Mouse (Mus musculus) kidney, adult 18-20 months (tissue): Measurements from ENCODE around the gene Oser1.
"Not testable (repeated sequence)": the region's sequence is repeated elsewhere in the genome, so short reads cannot be mapped to it uniquely, and the experiment has no call there.

Source experiments
- DNase-seq: peaks from one replicate; pipeline ENCODE4 v3.0.0; 2021

Gene Oser1

DNA sequence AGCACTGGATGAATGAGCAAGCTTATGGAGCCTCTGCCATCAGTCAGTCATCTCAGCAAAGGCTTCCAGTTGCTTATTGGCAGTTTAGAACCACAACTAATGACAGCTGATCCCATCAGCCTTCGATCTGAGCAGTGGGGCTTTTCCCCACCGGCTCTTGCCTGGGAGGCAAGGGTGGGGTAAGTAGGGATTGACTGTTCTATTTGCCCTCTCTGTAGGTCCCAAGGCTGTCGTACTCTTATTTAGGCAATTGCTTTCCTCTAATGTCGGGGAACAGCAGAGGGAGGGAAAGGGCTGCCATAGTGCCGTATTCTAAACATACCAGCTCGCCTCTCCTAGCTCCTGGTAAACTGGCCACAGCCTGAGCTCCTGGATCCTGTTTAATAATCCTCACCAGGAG, at the start of gene Oser1:
Gene Oser1 (minus strand): TSS at position 101 of the 400 bp plus-strand sequence.
- DNase-seq: no peak

DNA sequence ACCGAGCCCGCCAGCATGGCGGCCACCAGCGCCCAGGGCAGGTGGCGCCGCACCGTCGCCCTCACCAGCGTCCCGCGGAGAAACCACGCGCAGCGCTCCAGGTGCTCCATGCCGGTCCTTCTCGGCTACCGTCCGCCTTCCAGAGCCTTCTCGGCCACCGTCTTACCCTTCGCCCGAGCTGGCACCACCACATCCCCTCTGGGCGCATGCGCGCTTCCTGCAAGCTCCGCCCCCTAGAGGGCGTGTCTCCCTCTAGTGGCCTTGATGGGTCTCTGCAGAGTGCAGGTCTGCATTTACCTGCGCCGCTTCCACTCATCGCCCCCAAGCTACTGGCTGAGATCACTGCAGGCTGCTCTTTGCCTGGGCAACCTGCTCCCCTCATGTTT, 48.0 kb upstream of the Oser1 start, which contains the start of gene Fitm2:
Gene Fitm2 (minus strand): TSS at position 164 of the 386 bp plus-strand sequence.
- peak; percentile 98 for DNase-seq

DNA sequence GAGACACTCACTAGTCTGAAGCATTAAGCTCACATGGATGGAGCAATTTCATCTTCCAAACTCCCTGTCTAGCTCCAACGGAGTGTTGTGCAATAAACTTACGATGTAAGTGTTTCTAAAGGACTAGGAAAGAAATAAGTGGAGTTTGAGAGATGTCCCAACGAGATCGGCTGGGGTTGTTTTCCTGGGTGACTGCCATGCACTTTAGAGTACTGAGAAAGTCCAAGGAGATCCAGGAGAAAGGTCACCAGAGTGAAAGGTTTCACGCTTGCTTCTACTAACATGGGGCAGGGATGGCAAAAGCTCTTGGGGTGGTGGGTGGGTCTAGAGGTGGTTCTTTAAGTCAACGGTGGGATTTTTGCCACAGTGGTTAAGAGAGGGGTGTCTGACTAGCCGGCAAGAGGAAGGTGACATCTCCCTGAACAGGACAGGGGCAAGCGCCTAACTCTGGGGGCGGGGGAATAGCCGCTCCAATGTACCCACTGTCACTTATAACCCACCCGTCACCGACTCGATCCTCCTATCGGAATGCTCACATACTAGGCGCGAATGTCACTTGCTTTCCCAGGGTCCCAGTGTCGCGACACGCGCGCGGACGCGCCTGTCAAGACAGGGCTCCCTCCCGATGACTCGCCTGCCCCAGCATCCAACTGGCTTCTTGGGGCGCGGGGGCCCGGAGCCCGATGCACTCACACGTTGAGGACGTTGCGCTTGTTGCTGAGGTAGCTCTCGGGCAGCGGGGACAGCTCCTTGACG, 47.4 kb upstream of the Oser1 start:
- DNase-seq: peak; percentile 45

DNA sequence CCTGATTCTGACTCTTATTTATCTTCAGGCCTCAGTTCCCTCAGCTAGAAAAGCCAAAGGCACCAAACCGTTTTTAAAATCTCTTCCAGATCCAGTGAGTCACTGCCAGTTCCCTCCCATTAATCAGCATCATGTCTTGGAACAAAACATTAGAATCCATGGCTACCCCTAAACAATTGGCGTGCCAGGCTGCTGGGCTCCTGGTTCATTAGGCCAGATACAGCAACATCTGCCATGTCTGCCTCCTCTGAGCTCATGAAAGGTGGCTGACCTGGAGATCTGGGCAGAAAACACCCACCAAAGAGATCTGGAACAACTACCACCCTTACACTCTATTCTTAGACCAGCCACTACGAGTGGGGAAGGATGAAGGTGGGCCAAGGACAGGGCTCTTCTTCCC, 46.6 kb upstream of the Oser1 start:
- DNase-seq: no peak

DNA sequence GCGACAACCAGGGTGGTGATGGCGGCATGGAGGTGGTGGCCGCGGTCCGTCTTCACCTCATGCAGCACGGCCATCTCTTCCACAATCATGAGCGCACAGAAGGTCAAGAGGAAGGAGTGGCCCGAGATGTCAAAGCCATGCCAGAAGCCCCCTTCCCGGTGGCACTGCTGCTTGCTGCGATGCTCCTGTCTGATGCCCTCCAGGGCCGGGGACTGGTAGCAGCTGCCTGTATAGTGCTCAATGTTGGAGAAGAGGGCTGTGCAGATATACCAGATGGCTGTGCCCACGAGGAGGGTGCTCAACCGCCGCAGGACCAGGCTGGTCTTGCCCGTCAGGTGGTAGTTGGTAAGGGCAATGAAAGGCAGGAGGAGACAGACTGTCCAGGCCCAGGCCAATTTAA, 45.2 kb upstream of the Oser1 start:
- no peak for DNase-seq

DNA sequence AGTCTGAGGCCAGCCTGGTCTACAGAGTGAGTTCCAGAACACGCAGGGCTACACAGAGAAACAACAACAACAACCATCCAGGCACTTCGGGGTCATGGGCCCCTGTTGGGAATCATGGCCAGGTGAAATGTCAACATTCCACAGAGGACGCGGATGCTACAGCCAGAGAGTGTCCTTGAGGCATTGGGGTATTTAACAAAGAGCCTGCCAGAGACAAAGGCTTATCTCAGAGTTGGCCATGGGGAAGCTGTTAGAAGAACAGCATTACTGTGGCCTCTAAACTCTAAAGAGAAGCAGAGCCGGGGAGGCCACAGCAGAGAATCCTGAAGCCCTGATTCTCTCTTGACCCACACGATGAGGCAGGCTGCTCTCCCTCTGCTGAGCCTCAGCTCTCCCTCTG, 44.4 kb upstream of the Oser1 start:
- DNase-seq: no peak

DNA sequence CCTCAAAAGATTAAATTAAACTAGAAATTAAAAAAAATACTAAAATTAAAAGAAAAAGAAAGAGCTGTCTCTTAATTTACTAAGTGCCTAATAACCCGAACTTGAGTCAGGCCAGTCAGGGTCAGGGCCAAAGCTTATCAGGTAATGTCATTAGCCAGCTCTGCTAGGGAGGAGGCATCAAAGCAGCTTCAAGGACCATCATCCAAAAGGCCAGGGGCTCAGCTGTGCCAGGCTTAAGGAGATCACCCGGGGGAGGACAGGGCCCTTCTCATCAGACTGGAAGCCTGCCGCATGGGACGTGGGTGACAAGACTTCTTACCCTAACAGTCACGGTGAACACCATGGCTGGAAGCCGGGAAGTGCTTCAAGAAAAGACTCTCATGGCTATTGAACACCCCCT, 43.1 kb upstream of the Oser1 start:
- DNase-seq: no peak

DNA sequence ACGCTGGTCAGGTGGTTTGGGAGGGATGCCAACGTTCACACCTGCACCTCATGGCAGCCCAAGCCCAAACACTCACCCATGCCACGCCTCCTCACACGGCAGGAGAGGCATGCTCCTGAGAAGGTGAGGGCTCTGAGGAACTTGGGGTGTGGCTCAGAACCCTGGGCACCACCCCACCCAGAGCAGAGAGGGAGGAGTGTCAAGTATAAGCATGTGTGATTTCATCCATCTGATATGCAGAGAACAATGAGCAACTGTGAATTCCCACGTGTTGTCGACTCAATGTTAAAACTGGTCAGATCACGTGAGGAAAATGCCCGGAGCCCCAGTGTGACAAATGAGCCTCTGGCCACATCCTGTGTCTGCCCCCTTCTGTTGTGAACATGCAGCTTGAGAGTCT, 42.3 kb upstream of the Oser1 start:
- DNase-seq: no peak

DNA sequence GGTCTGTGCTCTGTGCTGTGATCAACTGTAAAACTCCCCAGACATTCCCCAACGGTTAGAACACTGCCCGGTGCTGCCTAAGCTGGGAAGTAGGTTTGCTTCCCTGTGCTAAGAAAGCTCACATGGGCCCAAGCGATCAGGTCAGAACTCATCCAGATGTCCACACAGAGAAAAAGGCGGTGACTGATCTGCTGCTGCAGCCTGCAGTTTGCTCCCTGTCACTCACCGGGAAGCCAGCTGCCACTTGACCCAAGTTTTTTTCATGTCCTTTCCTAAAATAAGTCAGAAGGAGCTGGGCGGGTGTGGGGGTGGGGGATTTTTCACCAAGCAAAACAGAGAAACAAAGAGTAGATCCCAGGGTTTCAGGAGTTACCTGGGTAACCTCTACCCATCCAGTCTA, 40.1 kb upstream of the Oser1 start:
- no peak for DNase-seq

DNA sequence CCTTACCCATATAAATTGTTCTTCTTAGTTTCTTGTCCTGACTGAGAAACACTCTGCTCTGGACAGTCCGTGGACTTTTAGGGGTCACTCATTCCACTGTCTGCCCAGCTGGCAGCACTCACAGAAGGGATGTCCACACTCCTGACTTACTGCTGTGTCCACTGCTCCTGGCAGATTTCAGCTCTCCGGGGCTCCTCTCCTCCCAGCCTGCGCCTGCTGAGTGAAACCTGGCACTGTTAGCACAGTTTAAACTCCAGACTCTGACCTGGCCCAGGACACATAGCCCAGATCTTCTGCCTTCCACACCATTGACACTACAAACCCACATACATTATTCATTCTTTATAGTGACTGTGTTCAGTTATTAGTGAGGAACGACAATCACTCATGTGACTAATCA, 39.5 kb upstream of the Oser1 start:
- DNase-seq: no peak

DNA sequence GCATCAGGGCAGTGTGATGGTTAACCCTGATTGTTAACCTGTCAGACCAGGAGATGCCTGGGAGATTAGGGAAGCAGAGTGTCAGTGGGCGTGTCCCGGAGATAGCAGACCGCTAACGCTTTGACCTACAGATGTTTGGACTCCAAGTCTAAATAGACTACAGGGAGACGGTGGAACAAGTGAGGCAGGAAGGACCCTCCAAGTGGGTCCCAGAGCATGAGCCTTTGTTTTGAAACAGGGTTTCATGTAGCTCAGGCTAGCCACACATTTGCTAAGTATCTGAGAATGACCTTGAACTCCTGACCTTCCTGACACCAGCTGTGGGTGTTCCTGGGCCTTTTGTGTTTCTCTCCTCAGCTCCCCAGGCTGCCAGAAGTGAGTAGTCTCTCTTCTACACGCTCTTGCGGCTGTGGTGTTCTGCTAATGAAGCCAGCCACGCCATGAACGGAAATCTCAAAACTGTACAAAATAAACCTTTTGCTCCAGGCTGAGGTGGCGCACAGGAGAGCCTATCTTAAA, 38.8 kb upstream of the Oser1 start:
- no peak for DNase-seq

DNA sequence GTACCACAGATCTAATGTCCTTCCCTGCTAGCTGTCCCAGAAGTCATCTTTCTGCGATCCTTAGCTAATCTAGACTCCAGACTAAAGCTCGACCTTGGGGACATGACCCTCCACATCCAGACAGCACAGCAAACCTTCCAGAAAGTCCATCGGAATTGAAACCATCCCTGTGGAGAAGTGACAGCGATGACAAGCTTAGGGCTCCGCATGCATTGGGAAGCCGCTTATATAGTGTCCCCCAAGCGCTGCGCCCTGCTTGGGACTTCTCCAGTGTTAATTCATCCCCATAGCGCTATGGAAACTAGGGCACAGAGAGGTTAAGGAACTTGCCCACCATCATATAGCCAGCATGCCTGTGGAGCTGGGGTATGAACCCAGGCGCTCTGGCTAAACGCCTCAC, 38.3 kb upstream of the Oser1 start:
- DNase-seq: no peak

DNA sequence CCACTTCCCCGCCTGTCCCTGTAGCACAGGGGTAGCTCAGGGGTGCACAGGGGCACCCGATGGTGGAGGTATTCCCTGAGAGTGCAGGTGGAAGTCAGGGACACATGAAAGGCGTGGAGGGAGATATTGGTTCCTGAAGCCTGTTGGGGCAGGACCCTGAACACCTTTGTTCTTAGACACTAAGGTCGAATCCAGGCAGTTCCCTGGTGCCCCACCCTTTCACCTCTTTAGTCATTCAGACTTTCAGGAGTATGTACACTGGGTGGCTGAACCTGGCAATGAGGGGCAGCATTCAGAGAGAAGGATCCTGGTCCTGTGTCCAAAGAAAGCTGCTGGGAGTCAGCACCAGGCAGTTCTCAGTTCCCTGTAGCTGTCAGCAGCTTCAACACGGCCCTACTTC, 37.9 kb upstream of the Oser1 start:
- DNase-seq: no peak

DNA sequence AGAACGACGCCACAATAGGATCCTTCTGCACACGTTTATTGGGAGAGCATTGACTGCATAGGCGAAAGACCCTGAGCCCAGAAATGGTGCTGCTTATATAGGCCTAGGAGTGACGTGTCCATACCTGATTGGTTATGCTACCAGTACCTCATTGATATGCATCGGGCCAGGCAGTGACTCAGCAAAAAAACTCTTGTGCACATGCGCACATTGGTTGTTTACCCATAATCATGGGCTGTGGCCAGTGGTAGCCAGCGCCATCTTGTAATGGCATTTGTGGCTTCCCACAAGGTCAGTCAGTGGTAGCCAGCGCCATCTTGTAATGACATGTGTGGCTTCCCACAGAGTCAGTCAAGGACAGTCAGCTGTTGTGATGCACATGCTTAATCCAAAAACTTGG, 36.8 kb upstream of the Oser1 start:
- DNase-seq: not testable (repeated sequence)

DNA sequence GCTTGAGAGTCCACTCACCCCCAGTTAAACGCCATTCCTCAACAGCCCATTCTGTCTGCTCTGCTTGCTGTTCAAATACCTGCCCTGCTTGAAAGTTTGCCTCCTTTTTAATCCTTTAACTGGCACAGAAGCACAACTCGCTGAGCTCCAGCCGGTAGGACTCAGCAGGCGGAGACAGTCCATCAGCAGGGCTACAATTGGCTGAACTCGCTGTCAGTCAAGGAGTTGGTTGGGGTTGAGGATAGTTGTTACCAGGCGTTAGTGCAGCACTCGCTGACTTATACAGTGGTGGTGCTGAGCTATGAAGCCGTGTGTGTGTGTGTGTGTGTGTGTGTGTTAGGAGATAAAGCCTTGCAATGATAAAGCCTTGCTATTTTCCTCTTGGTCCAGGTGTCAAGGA, 36.1 kb upstream of the Oser1 start:
- DNase-seq: no peak

DNA sequence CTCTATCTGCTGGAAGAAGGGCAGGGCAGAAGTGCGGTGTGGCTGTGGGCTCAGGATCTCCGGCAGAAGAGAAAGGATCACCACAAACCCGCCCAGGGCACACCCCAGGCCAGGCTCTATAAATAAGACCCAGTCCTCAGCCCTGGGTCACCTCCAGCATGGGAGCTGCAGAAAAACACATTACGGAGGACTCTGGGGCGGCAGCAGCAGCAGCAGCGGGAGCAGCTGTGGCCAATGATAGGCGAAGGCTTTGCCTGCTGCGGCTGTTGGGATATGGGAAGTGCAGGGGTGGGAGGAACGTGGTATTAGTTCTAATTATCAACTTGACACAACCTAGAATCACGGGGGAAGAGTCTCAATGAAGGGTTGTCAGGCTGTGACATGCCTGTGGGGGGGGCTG, 34.9 kb upstream of the Oser1 start:
- DNase-seq: no peak

DNA sequence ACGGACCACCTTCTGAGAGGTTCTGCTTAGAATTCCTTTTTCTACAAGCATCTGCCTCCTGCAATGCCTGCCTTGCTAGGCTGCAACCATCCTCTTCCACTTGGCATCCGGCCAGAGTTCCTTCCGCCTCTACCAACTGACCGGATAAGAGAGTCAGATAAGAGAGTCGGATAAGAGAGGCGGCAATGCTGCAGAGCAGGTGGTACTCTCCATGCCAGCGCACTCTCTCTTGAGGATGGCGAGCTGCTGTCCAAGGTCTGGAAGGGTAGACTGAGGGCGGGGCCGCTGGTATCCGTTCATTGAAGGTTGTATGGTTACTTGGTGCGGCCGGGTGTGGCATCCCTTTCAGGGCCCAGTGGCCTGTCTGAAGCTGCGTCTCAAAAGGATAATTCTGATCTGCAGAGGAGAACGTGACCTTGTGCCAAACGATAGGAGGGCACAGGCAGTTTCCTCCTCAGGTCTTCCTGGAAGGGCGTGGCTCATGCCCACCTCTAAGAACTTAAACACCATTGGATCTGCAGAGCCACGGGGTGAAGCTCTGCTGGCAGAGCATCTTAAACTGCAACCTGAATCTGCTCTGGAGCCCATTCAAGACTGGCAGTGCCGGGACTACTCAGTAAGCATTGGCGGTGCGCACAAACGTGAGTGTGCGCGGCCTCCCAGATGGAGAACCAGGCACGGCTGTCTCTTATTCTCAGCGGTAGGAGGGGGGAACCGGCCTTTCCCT, 34.2 kb upstream of the Oser1 start:
- DNase-seq: no peak

DNA sequence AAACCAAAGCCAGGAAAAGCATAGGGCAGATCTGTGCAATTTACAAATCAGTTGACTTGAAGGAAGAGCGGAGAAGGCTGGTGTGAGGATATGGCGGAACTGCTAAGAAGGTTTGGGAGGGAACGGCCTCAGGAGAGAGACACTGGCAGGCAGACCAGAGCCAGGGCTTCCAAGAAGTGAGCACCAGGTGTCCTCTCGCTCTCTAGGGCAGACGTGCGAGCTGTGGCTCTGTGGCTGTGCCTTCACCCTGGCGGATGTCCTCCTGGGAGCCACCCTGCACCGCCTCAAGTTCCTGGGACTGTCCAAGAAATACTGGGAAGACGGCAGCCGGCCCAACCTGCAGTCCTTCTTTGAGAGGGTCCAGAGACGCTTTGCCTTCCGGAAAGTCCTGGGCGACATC, 28.9 kb upstream of the Oser1 start:
- DNase-seq: no peak

DNA sequence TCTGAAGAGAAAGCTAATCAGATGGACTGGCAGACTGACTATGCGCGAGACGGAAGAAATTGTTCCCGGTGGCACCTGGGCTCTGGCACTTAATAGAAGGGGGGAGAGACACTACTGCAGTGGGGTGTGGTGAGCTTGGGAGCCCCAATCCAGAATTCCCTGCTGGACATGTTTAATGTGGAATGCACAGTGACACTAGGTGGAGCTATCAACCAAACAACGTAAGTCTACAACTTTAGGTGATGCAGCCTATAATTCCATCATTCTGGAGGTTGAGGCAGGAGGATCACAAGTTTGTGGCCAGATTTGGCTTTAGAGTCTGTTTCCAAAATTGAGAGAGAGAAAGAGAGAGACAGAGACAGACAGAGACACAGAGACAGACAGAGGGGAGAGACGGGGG, 28.2 kb upstream of the Oser1 start:
- no peak for DNase-seq

DNA sequence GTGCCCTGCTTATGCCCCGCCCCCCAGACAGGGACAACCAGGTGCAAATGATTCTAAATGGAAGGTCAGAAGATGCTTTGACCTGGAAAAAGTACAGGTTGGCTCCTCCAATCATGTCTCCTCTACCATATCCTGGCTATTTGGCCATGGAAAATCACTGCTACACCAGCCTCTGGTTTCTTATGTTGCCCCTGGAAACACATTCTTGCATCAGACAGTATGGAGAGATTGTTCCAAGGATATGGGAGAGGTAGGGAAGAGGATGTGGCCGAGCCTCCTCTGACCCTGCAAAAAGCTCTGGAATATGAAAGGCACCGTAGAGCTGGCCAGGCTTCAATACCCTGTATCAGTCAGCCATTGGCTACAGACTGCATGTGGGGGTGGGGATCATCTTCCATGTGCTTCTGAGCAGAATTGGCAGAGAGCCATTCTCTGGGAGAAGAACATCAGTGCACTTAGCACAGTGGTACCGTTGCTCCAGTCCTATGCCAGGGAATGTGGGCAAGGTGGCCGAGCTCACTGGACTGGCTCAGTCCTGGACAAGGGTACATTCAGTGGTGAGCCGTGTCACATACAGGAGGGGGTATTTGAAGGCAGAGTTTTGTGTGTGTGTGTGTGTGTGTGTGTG, 26.3 kb upstream of the Oser1 start:
- no peak for DNase-seq

DNA sequence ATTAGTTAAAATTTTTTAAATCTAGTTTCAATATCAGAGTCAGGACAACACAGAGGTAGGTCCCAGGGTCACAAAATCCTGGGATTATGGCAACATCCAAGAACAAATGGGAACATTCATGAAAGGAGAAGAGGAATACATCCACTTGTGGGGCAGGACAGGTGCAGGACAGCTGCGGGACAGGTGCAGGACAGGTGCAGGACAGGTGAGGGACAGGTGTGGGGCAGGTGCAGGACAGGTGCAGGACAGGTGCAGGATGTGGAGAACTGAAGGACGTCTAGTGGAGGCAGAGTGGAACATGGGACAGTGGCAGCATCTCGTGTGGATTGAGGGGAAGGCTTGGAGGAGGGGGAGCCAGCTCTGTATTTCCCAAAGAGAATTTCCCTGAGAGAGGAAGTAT, 24.8 kb upstream of the Oser1 start:
- DNase-seq: no peak

DNA sequence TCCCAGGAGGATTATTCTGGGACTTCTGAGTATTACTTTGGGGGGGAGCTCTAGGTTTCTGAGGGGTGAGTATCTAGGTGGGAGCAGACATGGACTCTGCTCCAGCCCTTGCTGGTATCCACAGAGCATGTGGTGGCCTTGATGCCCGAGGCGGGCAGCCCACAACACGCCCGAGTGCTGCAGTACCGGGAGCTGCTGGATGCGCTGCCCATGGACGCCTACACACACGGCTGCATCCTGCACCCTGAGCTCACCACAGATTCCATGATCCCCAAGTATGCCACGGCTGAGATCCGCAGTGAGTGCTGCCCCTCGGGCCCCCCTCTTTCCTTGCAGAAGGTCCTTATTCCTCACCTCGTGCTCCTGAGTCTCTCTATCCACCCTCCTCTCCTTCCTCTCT, 22.9 kb upstream of the Oser1 start:
- no peak for DNase-seq

DNA sequence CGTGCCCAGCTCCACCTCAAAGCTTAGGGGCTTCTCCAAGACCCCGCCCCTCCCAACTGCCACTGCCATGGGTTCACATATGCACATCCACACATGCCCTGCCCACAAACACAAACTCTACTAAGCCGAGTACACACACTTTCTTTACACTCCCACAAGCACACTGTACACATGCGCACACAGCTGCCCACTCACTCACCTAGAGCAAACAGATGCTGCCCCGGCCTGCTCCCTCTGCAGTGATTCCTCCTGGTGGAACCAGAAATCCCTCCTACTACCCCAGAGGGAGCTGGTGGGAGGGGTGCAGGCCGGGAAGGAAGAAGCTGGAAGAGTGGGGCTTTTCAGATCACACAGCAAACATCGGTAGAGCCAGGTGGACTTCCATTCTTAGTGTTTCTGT, 19.5 kb upstream of the Oser1 start:
- no peak for DNase-seq

DNA sequence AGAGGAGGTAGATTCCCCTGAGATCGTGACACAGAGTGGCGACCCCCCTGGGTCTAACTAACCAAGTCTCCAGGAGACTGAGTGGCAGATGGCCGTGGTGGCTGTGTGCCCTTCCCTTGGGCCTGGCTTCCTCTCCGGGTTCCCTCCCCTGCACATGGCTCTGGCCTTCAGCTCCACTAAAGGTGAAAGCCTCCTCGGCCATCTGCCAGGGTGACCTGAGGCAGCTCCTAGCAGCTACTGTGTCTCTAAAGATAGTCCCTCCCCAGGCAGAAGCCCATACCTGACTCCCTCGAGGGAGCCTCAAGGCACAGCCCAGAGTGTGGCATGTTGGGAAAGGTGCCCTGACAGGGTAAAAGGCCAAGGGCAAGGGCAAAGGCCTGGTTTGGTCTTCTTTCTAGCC, 19.0 kb upstream of the Oser1 start:
- DNase-seq: no peak
